Comparison of ENCODE assay signal across 12 mouse cellular contexts in the genomic region with DNA sequence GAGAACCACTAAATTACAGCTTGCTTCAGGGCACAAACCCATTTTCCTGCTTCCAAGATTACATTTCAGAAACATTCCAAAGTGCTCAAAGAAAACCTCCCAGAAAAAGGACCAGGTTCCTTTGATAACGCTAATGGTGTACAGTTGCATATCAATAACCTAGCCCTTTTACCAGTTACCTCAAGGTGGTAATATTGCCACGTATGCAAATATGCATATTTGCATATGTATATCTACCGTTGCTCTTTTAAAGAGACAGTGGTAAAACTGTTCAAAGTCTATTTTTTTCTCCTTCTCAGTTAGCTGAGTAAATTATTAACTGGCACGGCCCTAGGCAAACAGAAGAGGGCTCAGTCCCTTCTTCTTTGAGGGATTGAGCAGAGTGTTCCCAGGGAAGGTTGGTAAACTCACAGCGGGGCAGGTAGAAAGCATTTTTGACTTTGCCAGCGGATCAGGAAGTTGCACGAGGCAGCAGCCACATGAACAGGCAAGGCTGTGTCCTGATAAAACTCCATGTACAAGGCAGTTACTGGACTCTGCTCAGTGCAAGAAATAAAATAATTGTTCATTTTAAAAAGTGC. TPM values are rescaled to one million over a fixed set of nuclear protein-coding genes. Genes with fewer than 3 reads are reported as not detected.
DNase-seq lines count a peak whose midpoint lies in the region; ATAC-seq and TF ChIP-seq lines count a peak whose summit lies in the region.
"Had no signal": no experiment of that assay in that cellular context is flagged by ENCODE, and none has a peak within 500 bp of the region (broad histone marks: within the 10 kb centered on the region; RNA-seq: fewer than 3 reads in every experiment).

No protein-coding gene starts in this region.

- TF ChIP-seq POLR2A in small intestine, adult 2 months (IDR thresholded peaks at IDR 0.05; ENCODE audit: low read depth, low read length): no peak

- peak; percentile 42 for DNase-seq in ZHBTc4 (ENCODE audit: low read depth, low spot score)
- peak; percentile 70 for DNase-seq in kidney, adult 11 months
- DNase-seq in kidney, postnatal 25 days: peak; percentile 62 to 83
- no peak for DNase-seq in heart, postnatal 4 days
- DNase-seq in c-Kit-positive CD71-positive TER-119-positive erythroid progenitor cells, embryonic 14.5 days (ENCODE audit: low spot score): no peak
- DNase-seq: cerebellum, adult 11 months had no signal

- H3K36me3 ChIP-seq in small intestine, adult 2 months (ENCODE audit: control insufficient read depth, insufficient read depth, low read length): no peaks in the 10 kb centered on the region
- H3K36me3 ChIP-seq: heart, embryonic 12.5 days; hindbrain, embryonic 12.5 days; limb, embryonic 15.5 days; midbrain, embryonic 12.5 days had no signal

- H3K4me3 ChIP-seq in small intestine, adult 2 months (ENCODE audit: low read depth, low read length): no peak overlapping the region
- H3K4me3 ChIP-seq: heart, embryonic 12.5 days; hindbrain, embryonic 12.5 days; limb, embryonic 15.5 days; midbrain, embryonic 12.5 days had no signal

- H3K27ac ChIP-seq in small intestine, adult 2 months (ENCODE audit: insufficient read depth, low read depth, low read length): peak overlapping the region; percentile 93
- H3K27ac ChIP-seq: hindbrain, embryonic 12.5 days; limb, embryonic 15.5 days; midbrain, embryonic 12.5 days had no signal

- no peak for ATAC-seq in erythroid progenitor cell, adult 5-6 weeks (replicated peaks; ENCODE audit: low FRiP score, poor library complexity, severe bottlenecking)

- 18% methylated on average over 7 of the region's 7 CpGs for WGBS in small intestine, adult 2 months

- peaks cover 21% of the 10 kb centered on the region for H3K4me1 ChIP-seq in small intestine, adult 2 months (ENCODE audit: control insufficient read depth, insufficient read depth, insufficient read length, low read length)
- H3K4me1 ChIP-seq: hindbrain, embryonic 12.5 days had no signal

- no peak for TF ChIP-seq CTCF in small intestine, adult 2 months (IDR thresholded peaks at IDR 0.05; ENCODE audit: extremely low read depth, insufficient read length, insufficient replicate concordance, low read depth, low read length)

- H3K27me3 ChIP-seq in small intestine, adult 2 months (ENCODE audit: control insufficient read depth, insufficient read depth, low read length): no peaks in the 10 kb centered on the region
- H3K27me3 ChIP-seq: heart, embryonic 12.5 days; hindbrain, embryonic 12.5 days; limb, embryonic 15.5 days; midbrain, embryonic 12.5 days had no signal

RNA-seq across cellular contexts. Expression of a gene that starts 15.3 kb away (rescaled TPM):
- 0.03 and 0.05 TPM in 2 replicates for polyA plus RNA-seq in small intestine, adult 2 months (2012; rRNA removed)
- total RNA-seq in heart, postnatal 4 days (2021): 1 to 10 TPM; 1.2 to 1.4 TPM
- total RNA-seq in erythroid progenitor cell, adult 5-6 weeks (2015; ENCODE audit: low replicate concordance): not detected in 2 replicates
- not detected in 2 replicates for total RNA-seq in erythroid progenitor cell, adult 5-6 weeks (2017; ENCODE audit: low replicate concordance)

Comparison
In these comparisons a context has a peak if more than half of its experiments do, and no peak if none do; other contexts are left out.
1. DNase-seq: peak in ZHBTc4 (single experiment), kidney, adult 11 months (single experiment) and kidney, postnatal 25 days (2 of 2); none in heart, postnatal 4 days (single experiment) and c-Kit-positive CD71-positive TER-119-positive erythroid progenitor cells, embryonic 14.5 days (single experiment).